Comparison of ENCODE assay signal across 18 mouse cellular contexts in the genomic region with DNA sequence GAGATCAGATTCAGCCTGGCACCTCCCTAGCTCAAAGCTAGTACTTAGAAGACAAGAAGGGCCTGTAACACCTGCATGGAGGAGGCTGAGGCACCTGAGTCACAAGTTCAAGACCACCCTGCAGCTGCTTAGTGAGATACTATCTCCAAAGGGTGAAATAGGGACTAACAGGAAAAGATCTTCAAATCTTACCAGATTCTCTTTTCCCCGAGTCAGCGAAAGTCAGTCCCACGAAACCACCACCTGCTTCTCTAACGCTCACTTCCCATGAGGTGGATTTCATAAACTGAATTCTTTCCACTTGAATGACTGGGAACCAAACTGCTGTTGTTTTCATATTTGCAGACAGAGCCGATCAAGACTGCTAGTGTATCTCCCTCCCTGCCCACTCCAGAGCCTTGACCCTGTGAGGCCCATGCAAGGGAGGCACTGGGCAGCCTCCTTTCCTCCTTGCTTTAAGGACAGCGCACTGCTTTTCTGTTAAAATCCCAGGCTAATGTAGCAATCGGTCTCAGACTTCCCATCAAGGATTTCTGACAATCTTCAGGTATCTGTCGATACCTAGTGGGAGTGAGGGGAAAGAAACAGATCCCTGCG. TPM values are rescaled to one million over a fixed set of nuclear protein-coding genes. Genes with fewer than 3 reads are reported as not detected.
DNase-seq lines count a peak whose midpoint lies in the region; ATAC-seq and TF ChIP-seq lines count a peak whose summit lies in the region.
"Had no signal": no experiment of that assay in that cellular context is flagged by ENCODE, and none has a peak within 500 bp of the region (broad histone marks: within the 10 kb centered on the region; RNA-seq: fewer than 3 reads in every experiment).

No protein-coding gene starts in this region.

- H3K79me2 ChIP-seq in MEL (ENCODE audit: control insufficient read depth, insufficient read depth, low read length, poor library complexity), result peaks cover 89% of the 10 kb centered on the region

- peaks cover 63% of the 10 kb centered on the region for H3K4me1 ChIP-seq in kidney, embryonic 16.5 days (ENCODE audit: insufficient read depth, low read length)
- H3K4me1 ChIP-seq in MEL (ENCODE audit: control insufficient read depth in 1 of 2, insufficient read depth in 2 of 2, low read length in 2 of 2), result peaks cover 36 to 57% of the 10 kb centered on the region in 2 experiments
- H3K4me1 ChIP-seq in liver, embryonic 16.5 days (ENCODE audit: control insufficient read depth, low read depth, low read length), result peaks cover 81% of the 10 kb centered on the region

- TF ChIP-seq POLR2A in MEL (IDR thresholded peaks at IDR 0.05; ENCODE audit: control insufficient read depth in 1 of 2, insufficient read depth in 1 of 2, low read depth in 1 of 2, low read length in 2 of 2, poor library complexity in 1 of 2), result no peak

- TF ChIP-seq CTCF in MEL (IDR thresholded peaks at IDR 0.05 in 2 of 3, conservative IDR thresholded peaks at IDR 0.05 in 1 of 3; ENCODE audit: control insufficient read depth in 1 of 3, insufficient read depth in 1 of 3, low read depth in 2 of 3, low read length in 3 of 3, poor library complexity in 1 of 3, severe bottlenecking in 1 of 3), result no peak

- no peaks in the 10 kb centered on the region for H3K9me3 ChIP-seq in kidney, embryonic 16.5 days (ENCODE audit: low read length)
- H3K9me3 ChIP-seq in MEL (replicated peaks; ENCODE audit: insufficient read depth, low read length), result no peaks in the 10 kb centered on the region
- no peaks in the 10 kb centered on the region for H3K9me3 ChIP-seq in liver, embryonic 16.5 days (replicated peaks; ENCODE audit: control insufficient read depth, low read length)
- H3K9me3 ChIP-seq: lung, embryonic 15.5 days had no signal

- no peak for TF ChIP-seq RAD21 in MEL (IDR thresholded peaks at IDR 0.05; ENCODE audit: low read depth, low read length)

- DNase-seq in adrenal gland, postnatal 36 days, result peak; percentile 46 to 55
- no peak for DNase-seq in adrenal gland, adult 8-10 months
- no peak for DNase-seq in kidney, adult 18-20 months
- no peak for DNase-seq in MEL (ENCODE audit: low read depth, low spot score)
- DNase-seq in spleen, postnatal 14 days (ENCODE audit: low spot score in 2 of 2), result no peak
- no peak for DNase-seq in embryo, embryonic 9.5 days (ENCODE audit: extremely low spot score)
- DNase-seq: cerebellum, postnatal 25 days; gastrocnemius, postnatal 36 days; layer of hippocampus, adult 9-11 months had no signal

- no peak for ATAC-seq in kidney, embryonic 16.5 days (ENCODE audit: low FRiP score, low TSS enrichment)
- no peak for ATAC-seq in liver, embryonic 16.5 days (ENCODE audit: low read depth)
- ATAC-seq: inflammation-experienced regulatory T-cells, adult 6 months had no signal

- H3K36me3 ChIP-seq in kidney, embryonic 16.5 days (ENCODE audit: insufficient read depth, low read length), result no peaks in the 10 kb centered on the region
- H3K36me3 ChIP-seq in MEL (ENCODE audit: control insufficient read depth in 1 of 2, insufficient read depth in 2 of 2, low read length in 2 of 2), result peaks cover 8 to 52% of the 10 kb centered on the region in 2 experiments; a peak in 3 of 4 replicates
- H3K36me3 ChIP-seq in liver, embryonic 16.5 days (ENCODE audit: control insufficient read depth, insufficient read depth), result no peaks in the 10 kb centered on the region
- H3K36me3 ChIP-seq: lung, embryonic 15.5 days had no signal

- 0 out of 2 replicates have a peak overlapping the region, but pooled peaks have one; percentile 3 for H3K9ac ChIP-seq in kidney, embryonic 16.5 days (replicated peaks; ENCODE audit: low read length)
- H3K9ac ChIP-seq in MEL (ENCODE audit: control insufficient read depth, low read depth, low read length, poor library complexity, severe bottlenecking), result no peak overlapping the region
- H3K9ac ChIP-seq in liver, embryonic 16.5 days (ENCODE audit: low read depth, low read length), result peak overlapping the region; percentile 30
- H3K9ac ChIP-seq: lung, embryonic 15.5 days had no signal

- TF ChIP-seq EP300 in MEL (IDR thresholded peaks at IDR 0.05; ENCODE audit: low read depth in 1 of 2, low read length in 2 of 2), result no peak

- H3K4me2 ChIP-seq in kidney, embryonic 16.5 days (replicated peaks; ENCODE audit: low read depth, low read length), result no peak overlapping the region
- H3K4me2 ChIP-seq in liver, embryonic 16.5 days (ENCODE audit: low read depth, low read length), result peak overlapping the region; percentile 74
- H3K4me2 ChIP-seq: lung, embryonic 15.5 days had no signal

- H3K4me3 ChIP-seq in kidney, embryonic 16.5 days (ENCODE audit: low read length), result no peak overlapping the region
- no peak overlapping the region for H3K4me3 ChIP-seq in MEL (ENCODE audit: control insufficient read depth in 1 of 2, insufficient read depth in 1 of 2, low read depth in 2 of 2, low read length in 2 of 2)
- peak overlapping the region; percentile 10 for H3K4me3 ChIP-seq in liver, embryonic 16.5 days (ENCODE audit: low read depth, low read length)
- H3K4me3 ChIP-seq: lung, embryonic 15.5 days had no signal

- H3K27ac ChIP-seq in kidney, embryonic 16.5 days (ENCODE audit: low read length), result peak overlapping the region; percentile 56
- H3K27ac ChIP-seq in MEL (ENCODE audit: control insufficient read depth, low read depth, low read length), result 0 out of 2 replicates have a peak overlapping the region, but pooled peaks have one; percentile 0
- H3K27ac ChIP-seq in liver, embryonic 16.5 days (ENCODE audit: low read length), result peak overlapping the region; percentile 31
- H3K27ac ChIP-seq: lung, embryonic 15.5 days had no signal

- H3K27me3 ChIP-seq in kidney, embryonic 16.5 days (ENCODE audit: insufficient read depth, low read length), result no peaks in the 10 kb centered on the region
- no peaks in the 10 kb centered on the region for H3K27me3 ChIP-seq in MEL (ENCODE audit: control insufficient read depth in 1 of 2, insufficient read depth in 2 of 2, low read length in 2 of 2)
- no peaks in the 10 kb centered on the region for H3K27me3 ChIP-seq in liver, embryonic 16.5 days (ENCODE audit: control insufficient read depth, insufficient read depth, low read depth, low read length)
- H3K27me3 ChIP-seq: lung, embryonic 15.5 days had no signal

- 63% methylated on average over 9 of the region's 9 CpGs for WGBS in kidney, embryonic 16.5 days
- WGBS in liver, embryonic 16.5 days (ENCODE audit: insufficient replicate concordance), result 57% methylated on average over 9 of the region's 9 CpGs

TF ChIP-seq in MEL, 35 proteins besides CTCF, POLR2A, EP300 and RAD21:
- TF ChIP-seq MAFK (IDR thresholded peaks at IDR 0.05; ENCODE audit: borderline replicate concordance, low read depth, low read length), result peak; percentile 90
- no peak for TF ChIP-seq MYB (IDR thresholded peaks at IDR 0.05; ENCODE audit: low read depth, low read length)
- TF ChIP-seq SIN3A (IDR thresholded peaks at IDR 0.05; ENCODE audit: low read length), result 0 out of 2 replicates have a peak, but pooled peaks have one; percentile 22
- TF ChIP-seq MXI1 (IDR thresholded peaks at IDR 0.05; ENCODE audit: low read depth, low read length), result no peak
- TF ChIP-seq GATA1 (IDR thresholded peaks at IDR 0.05; ENCODE audit: low read depth, low read length), result no peak
TF ChIP-seq in MEL: peak in this region for 2.

RNA-seq across cellular contexts. Expression of gene Gm5475, which starts 4.0 kb away (rescaled TPM):
- not detected for total RNA-seq in adrenal gland, postnatal 36 days (2021)
- total RNA-seq in adrenal gland, adult 8-10 months (2022), result under 1 TPM; 0.09 to 0.28 (median 0.26) TPM
- 0.19 and 0.22 TPM in 2 replicates for polyA plus RNA-seq in kidney, embryonic 16.5 days (2015; fragmentation: Nextera tagmentation; extraction: Ambion mirVana)
- 0.15 TPM in 1 of 2 replicates, not detected in the other for total RNA-seq in MEL (2012; rRNA removed)
- under 1 TPM in 1 of 2 experiments, not detected in 1; 0.14 TPM for polyA plus RNA-seq in MEL (2012; ENCODE audit: insufficient read depth in 1 of 2, insufficient read length in 2 of 2, low read depth in 1 of 2, low replicate concordance in 2 of 2, missing spikeins in 1 of 2)
- 0.04 TPM in 1 of 2 replicates, not detected in the other for polyA plus RNA-seq in liver, embryonic 16.5 days (2015; fragmentation: Nextera tagmentation; extraction: Ambion mirVana)
- total RNA-seq: gastrocnemius, postnatal 36 days; left cerebral cortex, postnatal 25 days; megakaryocyte-erythroid progenitor cell, adult 5-6 weeks; monocyte, adult 5-6 weeks; neutrophil, adult 5-6 weeks had no signal

RNA-seq across cellular contexts. Expression of gene Slc11a2, which starts 6.9 kb away (rescaled TPM):
- total RNA-seq in adrenal gland, postnatal 36 days (2021), result 100 to 1,000 TPM in 1 of 2 experiments, 10 to 100 TPM in 1; 98.5 to 112 TPM
- total RNA-seq in adrenal gland, adult 8-10 months (2022), result 100 to 1,000 TPM; 110 to 151 (median 127) TPM
- 36.8 and 37.4 TPM in 2 replicates for polyA plus RNA-seq in kidney, embryonic 16.5 days (2015; fragmentation: Nextera tagmentation; extraction: Ambion mirVana)
- 52.7 and 69.0 TPM in 2 replicates for total RNA-seq in MEL (2012; rRNA removed)
- polyA plus RNA-seq in MEL (2012; ENCODE audit: insufficient read depth in 1 of 2, insufficient read length in 2 of 2, low read depth in 1 of 2, low replicate concordance in 2 of 2, missing spikeins in 1 of 2), result 100 to 1,000 TPM in 1 of 2 experiments, not detected in 1; 112 TPM
- 37.1 and 40.0 TPM in 2 replicates for polyA plus RNA-seq in liver, embryonic 16.5 days (2015; fragmentation: Nextera tagmentation; extraction: Ambion mirVana)

RNA-seq across cellular contexts. Expression of gene Letmd1, which starts 50.9 kb away (rescaled TPM):
- 100 to 1,000 TPM; 138 to 150 TPM for total RNA-seq in adrenal gland, postnatal 36 days (2021)
- total RNA-seq in adrenal gland, adult 8-10 months (2022), result 100 to 1,000 TPM in 3 of 4 experiments, 10 to 100 TPM in 1; 77.8 to 122 (median 108) TPM
- 31.8 and 33.1 TPM in 2 replicates for polyA plus RNA-seq in kidney, embryonic 16.5 days (2015; fragmentation: Nextera tagmentation; extraction: Ambion mirVana)
- total RNA-seq in MEL (2012; rRNA removed), result 30.1 and 38.8 TPM in 2 replicates
- 100 to 1,000 TPM in 1 of 2 experiments, 10 to 100 TPM in 1; 64.3 to 277 TPM for polyA plus RNA-seq in MEL (2012; ENCODE audit: insufficient read depth in 1 of 2, insufficient read length in 2 of 2, low read depth in 1 of 2, low replicate concordance in 2 of 2, missing spikeins in 1 of 2)
- polyA plus RNA-seq in liver, embryonic 16.5 days (2015; fragmentation: Nextera tagmentation; extraction: Ambion mirVana), result 12.8 and 15.3 TPM in 2 replicates

RNA-seq across cellular contexts. Expression of gene Higd1c, which starts 53.6 kb away (rescaled TPM):
- not detected for total RNA-seq in adrenal gland, postnatal 36 days (2021)
- total RNA-seq in adrenal gland, adult 8-10 months (2022), result 1 to 10 TPM in 2 of 4 experiments, not detected in 2; 1.0 to 1.7 TPM
- polyA plus RNA-seq in kidney, embryonic 16.5 days (2015; fragmentation: Nextera tagmentation; extraction: Ambion mirVana), result 0.35 and 1.3 TPM in 2 replicates
- total RNA-seq in MEL (2012; rRNA removed), result not detected in 2 replicates
- polyA plus RNA-seq in MEL (2012; ENCODE audit: insufficient read depth in 1 of 2, insufficient read length in 2 of 2, low read depth in 1 of 2, low replicate concordance in 2 of 2, missing spikeins in 1 of 2), result not detected
- polyA plus RNA-seq in liver, embryonic 16.5 days (2015; fragmentation: Nextera tagmentation; extraction: Ambion mirVana), result not detected in 2 replicates
- total RNA-seq: gastrocnemius, postnatal 36 days; left cerebral cortex, postnatal 25 days; megakaryocyte-erythroid progenitor cell, adult 5-6 weeks; monocyte, adult 5-6 weeks; neutrophil, adult 5-6 weeks had no signal
- polyA plus RNA-seq: heart, postnatal 0 days; inflammation-experienced regulatory T-cells, adult 6 months; lung, embryonic 15.5 days had no signal

Comparison
In these comparisons a context has a peak if more than half of its experiments do, and no peak if none do; other contexts are left out.
1. DNase-seq: peak in adrenal gland, postnatal 36 days (2 of 2); none in adrenal gland, adult 8-10 months (single experiment), kidney, adult 18-20 months (single experiment), MEL (single experiment), spleen, postnatal 14 days (0 of 2) and embryo, embryonic 9.5 days (single experiment).
2. H3K27ac ChIP-seq: peak in every context shown above with its lines; median percentile 56 in kidney, embryonic 16.5 days; 31 in liver, embryonic 16.5 days; 0 in MEL.